Mouse (Mus musculus): ENCODE data around the gene Gabrg3. TPM values are rescaled to one million over a fixed set of nuclear protein-coding genes. Genes with fewer than 3 reads are reported as not detected.

The Gabrg3 gene
- polyA plus RNA-seq, 1 experiment from 2014 or later: 0.25 TPM

- WGBS: 30% methylated on average over 4 of the region's 4 CpGs
- Histone ChIP-seq H3K4me2 (no peak overlapping the region), H3K9me3 (ENCODE audit: low read depth, low read length) (no peaks in the 10 kb centered on the region), H3K36me3 (ENCODE audit: insufficient read depth) (no peaks in the 10 kb centered on the region), H3K4me3 (ENCODE audit: low read depth, low read length) (no peak overlapping the region), H3K4me1 (ENCODE audit: insufficient read depth) (no peaks in the 10 kb centered on the region), H3K9ac (no peak overlapping the region), H3K27me3 (ENCODE audit: insufficient read depth, low read length) (peaks cover 25% of the 10 kb centered on the region), H3K27ac (ENCODE audit: low read depth) (no peak overlapping the region)
- DNase-seq: no peak
- TF ChIP-seq CTCF (IDR thresholded peaks at IDR 0.05; ENCODE audit: low read depth): no peak
- ATAC-seq (ENCODE audit: insufficient read depth): no peak
Observed at GRCm38 (mm10) chr7:57390046-57390445, 3.1 kb upstream of the Gabrg3 start.

DNA sequence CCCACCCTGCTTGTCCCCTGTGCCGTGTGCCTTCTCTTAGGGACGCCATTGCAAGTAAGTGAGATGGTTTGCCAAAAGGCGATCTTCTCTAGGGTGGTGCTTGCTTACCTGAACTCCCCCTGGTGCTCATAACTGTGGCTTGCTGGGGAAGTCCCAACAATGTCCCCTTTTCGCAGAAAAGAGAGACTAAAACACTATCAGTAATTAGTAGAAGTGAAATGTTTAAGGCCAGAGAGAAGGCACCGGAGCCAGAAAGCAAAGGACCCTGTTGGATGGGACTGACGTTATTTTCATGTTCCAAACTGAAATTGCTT, 310 bp upstream of the Gabrg3 start:
- 25% methylated on average over 6 of the region's 6 CpGs for whole genome bisulfite sequencing
- Histone ChIP-seq H3K27me3 (ENCODE audit: insufficient read depth, low read length) (peaks cover 25% of the 10 kb centered on the region), H3K27ac (ENCODE audit: low read depth) (no peak overlapping the region), H3K4me3 (ENCODE audit: low read depth, low read length) (peak overlapping the region; percentile 46), H3K36me3 (ENCODE audit: insufficient read depth) (no peaks in the 10 kb centered on the region), H3K9ac (peak overlapping the region; percentile 16; the same call in 1 of the 2 replicates), H3K9me3 (ENCODE audit: low read depth, low read length) (no peaks in the 10 kb centered on the region), H3K4me1 (ENCODE audit: insufficient read depth) (no peaks in the 10 kb centered on the region), H3K4me2 (peak overlapping the region; percentile 81)
- DNase-seq: no peak
- ATAC-seq (ENCODE audit: insufficient read depth): no peak
- TF ChIP-seq CTCF (IDR thresholded peaks at IDR 0.05; ENCODE audit: low read depth): no peak

- H3K4me2 ChIP-seq: no peak overlapping the region
- peak; percentile 80 for TF ChIP-seq CTCF (IDR thresholded peaks at IDR 0.05; ENCODE audit: low read depth)
- ATAC-seq (ENCODE audit: insufficient read depth) (peak; percentile 69; the same call in 1 of the 2 replicates), DNase-seq (peak; percentile 73)
- no peaks in the 10 kb centered on the region for H3K9me3 ChIP-seq (ENCODE audit: low read depth, low read length)
- no peaks in the 10 kb centered on the region for H3K4me1 ChIP-seq (ENCODE audit: insufficient read depth)
- no peak overlapping the region for H3K27ac ChIP-seq (ENCODE audit: low read depth)
- WGBS: 17% methylated on average over 4 of the region's 4 CpGs
- no peak overlapping the region for H3K9ac ChIP-seq
- H3K27me3 ChIP-seq (ENCODE audit: insufficient read depth, low read length): peaks cover 25% of the 10 kb centered on the region
- H3K36me3 ChIP-seq (ENCODE audit: insufficient read depth): no peaks in the 10 kb centered on the region
- H3K4me3 ChIP-seq (ENCODE audit: low read depth, low read length): no peak overlapping the region
Observed at GRCm38 (mm10) chr7:57384112-57384511, 2.9 kb downstream of the Gabrg3 start.

GRCm38 (mm10) chr7:57366013-57366390, 21.0 kb downstream of the Gabrg3 start:
- DNase-seq: no peak
- Histone ChIP-seq H3K27me3 (ENCODE audit: insufficient read depth, low read length) (no peaks in the 10 kb centered on the region), H3K36me3 (ENCODE audit: insufficient read depth) (no peaks in the 10 kb centered on the region), H3K27ac (ENCODE audit: low read depth) (no peak overlapping the region), H3K4me1 (ENCODE audit: insufficient read depth) (no peaks in the 10 kb centered on the region), H3K9me3 (ENCODE audit: low read depth, low read length) (no peaks in the 10 kb centered on the region), H3K4me2 (no peak overlapping the region), H3K4me3 (ENCODE audit: low read depth, low read length) (no peak overlapping the region), H3K9ac (no peak overlapping the region)
- 84% methylated on average over 5 of the region's 5 CpGs for WGBS
- TF ChIP-seq CTCF (IDR thresholded peaks at IDR 0.05; ENCODE audit: low read depth): no peak
- no peak for ATAC-seq (ENCODE audit: insufficient read depth)

GRCm38 (mm10) chr7:57365134-57366012, 21.6 kb downstream of the Gabrg3 start:
- H3K9ac ChIP-seq: no peak overlapping the region
- no peaks in the 10 kb centered on the region for H3K4me1 ChIP-seq (ENCODE audit: insufficient read depth)
- 79% methylated on average over 5 of the region's 5 CpGs for WGBS
- no peak overlapping the region for H3K27ac ChIP-seq (ENCODE audit: low read depth)
- DNase-seq: no peak
- H3K4me2 ChIP-seq: no peak overlapping the region
- TF ChIP-seq CTCF (IDR thresholded peaks at IDR 0.05; ENCODE audit: low read depth): no peak
- H3K36me3 ChIP-seq (ENCODE audit: insufficient read depth): no peaks in the 10 kb centered on the region
- H3K27me3 ChIP-seq (ENCODE audit: insufficient read depth, low read length): no peaks in the 10 kb centered on the region
- ATAC-seq (ENCODE audit: insufficient read depth): no peak
- no peak overlapping the region for H3K4me3 ChIP-seq (ENCODE audit: low read depth, low read length)
- no peaks in the 10 kb centered on the region for H3K9me3 ChIP-seq (ENCODE audit: low read depth, low read length)

DNA sequence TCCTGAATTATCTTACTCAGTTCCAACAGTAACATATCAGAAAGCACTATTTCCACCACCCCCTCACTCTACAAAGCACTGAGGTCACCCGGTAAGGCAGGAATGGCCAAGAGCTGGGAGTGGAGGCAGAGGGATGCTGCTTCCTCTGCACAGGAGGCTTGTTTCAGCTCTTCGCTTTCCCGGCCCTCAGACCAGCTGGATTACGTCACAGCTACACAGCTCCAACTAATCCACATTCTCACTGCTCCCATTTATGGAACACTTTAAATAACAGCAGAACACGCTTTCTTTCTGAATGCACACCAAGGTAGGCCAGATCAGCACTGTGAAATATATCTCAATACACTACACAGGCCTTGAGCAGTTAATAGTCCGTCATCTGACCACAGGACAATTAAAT, 23.2 kb downstream of the Gabrg3 start:
- Histone ChIP-seq H3K4me1 (ENCODE audit: insufficient read depth) (no peaks in the 10 kb centered on the region), H3K36me3 (ENCODE audit: insufficient read depth) (no peaks in the 10 kb centered on the region), H3K4me3 (ENCODE audit: low read depth, low read length) (no peak overlapping the region), H3K27ac (ENCODE audit: low read depth) (no peak overlapping the region), H3K27me3 (ENCODE audit: insufficient read depth, low read length) (no peaks in the 10 kb centered on the region), H3K4me2 (no peak overlapping the region), H3K9ac (no peak overlapping the region), H3K9me3 (ENCODE audit: low read depth, low read length) (no peaks in the 10 kb centered on the region)
- 69% methylated on average over 6 of the region's 6 CpGs for WGBS
- peak; percentile 21 for DNase-seq
- no peak for ATAC-seq (ENCODE audit: insufficient read depth)
- no peak for TF ChIP-seq CTCF (IDR thresholded peaks at IDR 0.05; ENCODE audit: low read depth)

GRCm38 (mm10) chr7:57357871-57358540, 29.0 kb downstream of the Gabrg3 start:
- no peak for DNase-seq
- no peak for TF ChIP-seq CTCF (IDR thresholded peaks at IDR 0.05; ENCODE audit: low read depth)
- H3K9me3 ChIP-seq (ENCODE audit: low read depth, low read length): no peaks in the 10 kb centered on the region
- no peak overlapping the region for H3K9ac ChIP-seq
- H3K4me2 ChIP-seq: no peak overlapping the region
- 57% methylated on average over 6 of the region's 6 CpGs for WGBS
- H3K27ac ChIP-seq (ENCODE audit: low read depth): no peak overlapping the region
- ATAC-seq (ENCODE audit: insufficient read depth): no peak
- no peaks in the 10 kb centered on the region for H3K27me3 ChIP-seq (ENCODE audit: insufficient read depth, low read length)
- H3K4me1 ChIP-seq (ENCODE audit: insufficient read depth): no peaks in the 10 kb centered on the region
- no peaks in the 10 kb centered on the region for H3K36me3 ChIP-seq (ENCODE audit: insufficient read depth)
- H3K4me3 ChIP-seq (ENCODE audit: low read depth, low read length): no peak overlapping the region
